Mouse (Mus musculus) heart, adult 2 months (tissue): ENCODE measurements at regions not wholly inside any gene's neighbourhood (a gene's known extent, or its start where the extent isn't known, plus 50 kb on each side); places are given as distances from the start of the nearest gene placed in this dataset.

Experiments used
- CTCF ChIP-seq: fragments of 200-600 bp; IDR thresholded peaks from 2 replicates; pipeline ENCODE4 v1.8.1; 2022; ENCODE audit warnings: antibody characterized with exemption, mild to moderate bottlenecking, moderate library complexity
- EP300 ChIP-seq: fragments of 200-500 bp; IDR thresholded peaks from 2 replicates; pipeline ENCODE4 v1.6.1; 2011; ENCODE audit warnings: low read depth, low read length, control low read depth; ENCODE audit not compliant: insufficient read depth
- POLR2A ChIP-seq: fragments of 200-500 bp; IDR thresholded peaks from 2 replicates; pipeline ENCODE4 v1.6.1; 2011; ENCODE audit warnings: mild to moderate bottlenecking, low read depth, low read length, control low read depth; ENCODE audit not compliant: insufficient read depth

DNA sequence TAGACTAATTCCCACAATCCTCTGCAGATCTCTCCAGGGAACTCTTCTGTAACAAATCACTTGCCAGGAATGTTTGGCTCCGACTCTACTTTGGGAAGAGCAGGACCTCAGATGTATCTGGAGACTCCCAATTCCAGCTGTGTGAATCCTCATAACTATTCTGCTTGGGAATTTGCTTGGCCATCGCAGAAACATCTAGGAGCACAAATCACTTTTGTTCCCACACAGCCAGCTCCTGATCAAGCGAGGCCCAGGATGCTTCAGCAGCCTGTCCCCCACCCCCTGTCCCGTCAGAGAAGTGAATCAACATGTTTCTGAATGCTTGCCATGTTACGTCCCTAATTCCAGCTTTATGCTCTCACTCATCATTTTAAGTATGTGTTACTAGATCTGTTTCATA is 216.1 kb upstream of the Btbd3 start:
- TF ChIP-seq CTCF (no peak), POLR2A (no peak), EP300 (no peak)
